Comparison of ENCODE assay signal across 8 mouse cellular contexts in the genomic region with DNA sequence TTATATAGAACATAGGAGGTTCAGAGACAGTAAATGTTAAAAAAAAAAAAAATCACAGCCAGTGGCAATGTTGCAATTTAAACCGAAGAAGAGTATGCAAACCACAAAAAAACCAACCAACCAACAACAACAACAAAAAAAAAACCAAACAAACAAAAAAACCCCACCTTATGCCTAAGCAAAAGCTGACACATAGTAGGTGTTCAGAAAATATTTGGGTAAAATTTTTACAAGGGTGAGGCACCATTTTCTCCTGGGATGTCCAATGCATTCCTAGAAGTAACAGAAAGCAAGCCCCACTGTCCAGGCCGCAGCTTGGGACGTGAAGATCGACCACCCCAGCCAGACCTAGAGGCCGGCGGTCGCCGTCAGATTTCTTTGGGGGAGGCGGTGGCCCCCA. TPM values are rescaled to one million over a fixed set of nuclear protein-coding genes. Genes with fewer than 3 reads are reported as not detected.
DNase-seq lines count a peak whose midpoint lies in the region; ATAC-seq and TF ChIP-seq lines count a peak whose summit lies in the region.

Gene Zfp282, plus strand, starts transcription at position 147 of the 400 bp plus-strand sequence.

- no peaks in the 10 kb centered on the region for H3K27me3 ChIP-seq in lung, postnatal 0 days (replicated peaks; ENCODE audit: insufficient read depth, low read length)
- H3K27me3 ChIP-seq in intestine, embryonic 14.5 days (replicated peaks; ENCODE audit: control insufficient read depth, insufficient read depth, low read length) = no peaks in the 10 kb centered on the region
- no peaks in the 10 kb centered on the region for H3K27me3 ChIP-seq in midbrain, embryonic 12.5 days

- H3K4me1 ChIP-seq in lung, postnatal 0 days (ENCODE audit: insufficient read depth, low read depth, low read length) = peaks cover 14% of the 10 kb centered on the region; the same call in 1 of the 2 replicates
- peaks cover 12% of the 10 kb centered on the region for H3K4me1 ChIP-seq in intestine, embryonic 14.5 days (replicated peaks; ENCODE audit: control insufficient read depth, insufficient read depth, low read length)
- H3K4me1 ChIP-seq in midbrain, embryonic 12.5 days = peaks cover 15% of the 10 kb centered on the region

- no peak; the same call in 1 of the 2 replicates for TF ChIP-seq EP300 in lung, postnatal 0 days (IDR thresholded peaks at IDR 0.05)

- no peak for DNase-seq in adrenal gland, postnatal 14 days
- no peak for DNase-seq in adrenal gland, adult (ENCODE audit: inconsistent age in 2 of 2, low spot score in 1 of 2)
- no peak for DNase-seq in lung, postnatal 0 days (ENCODE audit: low spot score)
- no peak for DNase-seq in lung, postnatal 4 days
- no peak for DNase-seq in intestine, embryonic 14.5 days (ENCODE audit: low spot score)
- no peak for DNase-seq in right cerebral cortex, postnatal 14 days
- DNase-seq in urinary bladder, postnatal 14 days (ENCODE audit: low spot score) = no peak

- H3K4me2 ChIP-seq in lung, postnatal 0 days (replicated peaks; ENCODE audit: low read depth, low read length) = peak within 1 kb of the TSS; percentile 76
- peak within 1 kb of the TSS; percentile 85 for H3K4me2 ChIP-seq in intestine, embryonic 14.5 days (ENCODE audit: low read length)
- peak within 1 kb of the TSS; percentile 81 for H3K4me2 ChIP-seq in midbrain, embryonic 12.5 days (replicated peaks)

- peak within 1 kb of the TSS; percentile 95 for H3K9ac ChIP-seq in lung, postnatal 0 days (replicated peaks; ENCODE audit: low read depth)
- peak within 1 kb of the TSS; percentile 80 for H3K9ac ChIP-seq in intestine, embryonic 14.5 days (ENCODE audit: low read length)
- peak within 1 kb of the TSS; percentile 97 for H3K9ac ChIP-seq in midbrain, embryonic 12.5 days (replicated peaks)

- H3K36me3 ChIP-seq in lung, postnatal 0 days (ENCODE audit: insufficient read depth, low read length) = peaks cover 8% of the 10 kb centered on the region; the same call in 1 of the 2 replicates
- H3K36me3 ChIP-seq in intestine, embryonic 14.5 days (ENCODE audit: control insufficient read depth, insufficient read depth, low read length) = peaks cover 24% of the 10 kb centered on the region
- H3K36me3 ChIP-seq in midbrain, embryonic 12.5 days = peaks cover 20% of the 10 kb centered on the region

- no peaks in the 10 kb centered on the region for H3K9me3 ChIP-seq in lung, postnatal 0 days (ENCODE audit: low read length)
- H3K9me3 ChIP-seq in intestine, embryonic 14.5 days (ENCODE audit: control insufficient read depth, low read length) = no peaks in the 10 kb centered on the region
- H3K9me3 ChIP-seq in midbrain, embryonic 12.5 days = no peaks in the 10 kb centered on the region

- TF ChIP-seq CTCF in lung, postnatal 0 days (IDR thresholded peaks at IDR 0.05) = no peak

- no peak for ATAC-seq in lung, postnatal 0 days
- ATAC-seq in intestine, embryonic 14.5 days (replicated peaks; ENCODE audit: low FRiP score, low TSS enrichment, low read depth) = no peak
- no peak for ATAC-seq in midbrain, embryonic 12.5 days (ENCODE audit: low FRiP score, low read depth)

- H3K27ac ChIP-seq in lung, postnatal 0 days (ENCODE audit: low read length) = peak within 1 kb of the TSS; percentile 95
- H3K27ac ChIP-seq in intestine, embryonic 14.5 days (ENCODE audit: low read depth) = peak within 1 kb of the TSS; percentile 94
- H3K27ac ChIP-seq in midbrain, embryonic 12.5 days (replicated peaks) = peak within 1 kb of the TSS; percentile 99

- 4% methylated on average over 9 of the region's 9 CpGs for WGBS in lung, postnatal 0 days
- 7% methylated on average over 9 of the region's 9 CpGs for WGBS in intestine, embryonic 14.5 days
- WGBS in midbrain, embryonic 12.5 days = 7% methylated on average over 9 of the region's 9 CpGs

- H3K4me3 ChIP-seq in lung, postnatal 0 days (ENCODE audit: low read depth, low read length) = peak within 1 kb of the TSS; percentile 92
- peak within 1 kb of the TSS; percentile 79 for H3K4me3 ChIP-seq in intestine, embryonic 14.5 days (ENCODE audit: low read depth, low read length)
- H3K4me3 ChIP-seq in midbrain, embryonic 12.5 days = peak within 1 kb of the TSS; percentile 94

RNA-seq across cellular contexts. Expression of gene Zfp282, which starts in this region (rescaled TPM):
- total RNA-seq in adrenal gland, postnatal 14 days (2021) = 11.6 and 13.7 TPM in 2 replicates
- polyA plus RNA-seq in lung, postnatal 0 days (2015; fragmentation: Nextera tagmentation; extraction: Ambion mirVana) = 9.0 and 9.6 TPM in 2 replicates
- polyA plus RNA-seq in intestine, embryonic 14.5 days (2014; fragmentation: Nextera tagmentation; extraction: Ambion mirVana) = 10.3 and 11.1 TPM in 2 replicates
- polyA plus RNA-seq in midbrain, embryonic 12.5 days (2016; fragmentation: Nextera tagmentation; extraction: Ambion mirVana) = 27.7 and 28.3 TPM in 2 replicates
